Mouse (Mus musculus) gastrocnemius, postnatal 36 days (tissue): ENCODE measurements around the gene Btbd35f30. TPM values are rescaled to one million over a fixed set of nuclear protein-coding genes. Genes with fewer than 3 reads are reported as not detected.
"Not testable (repeated sequence)": the region's sequence is repeated elsewhere in the genome, so short reads cannot be mapped to it uniquely, and the experiment has no call there.

ENCODE experiments used
- DNase-seq, 2 experiments: peaks; one replicate each; pipeline ENCODE4 v3.0.0; 2022
- intact Hi-C: fragments of 180-260 bp; cut with DNase I; formaldehyde crosslinking; loops from one replicate; pipeline ENCODE4 v1.15.1; 2025
- long read RNA-seq, 2 experiments: library from polyadenylated mRNA; stranded (forward); transcript quantifications; one replicate each; pipeline ENCODE4 v2.0.0; 2021
- total RNA-seq, 2 experiments: library from RNA; stranded (reverse); gene quantifications; 2 replicates each; pipeline ENCODE4 v1.2.3; 2021

The Btbd35f30 gene
- total RNA-seq = not detected
- long read RNA-seq, experiment 1 = 0 reads
- long read RNA-seq, experiment 2 = 0 reads

- DNase-seq, intact Hi-C loops: not testable (repeated sequence)
Measured at GRCm38 (mm10) chrX:32894325-32894724, at the start of gene Btbd35f30. Btbd35f30 (plus strand) TSS chrX:32894625.

GRCm38 (mm10) chrX:32941468-32941867 is 47.0 kb downstream of the Btbd35f30 start, which contains the start of gene Gm21789:
Gm21789 (plus strand) TSS chrX:32941768.
- DNase-seq, intact Hi-C loops: not testable (repeated sequence)

Other genes with a start within 250 kb of the Btbd35f30 start
- gene Gm5926, start 243.9 kb upstream of the Btbd35f30 start, total RNA-seq = not detected
- gene Btbd35f21, start 168.5 kb upstream of the Btbd35f30 start, total RNA-seq = not detected
- not detected for gene Gm21789, start 47.1 kb downstream of the Btbd35f30 start, total RNA-seq
- not detected for gene Btbd35f5, start 79.3 kb downstream of the Btbd35f30 start, total RNA-seq